Mouse (Mus musculus): Measurements from ENCODE around the gene Gm4181. TPM values are rescaled to one million over a fixed set of nuclear protein-coding genes. Genes with fewer than 3 reads are reported as not detected.
"Not testable (repeated sequence)": the region's sequence is repeated elsewhere in the genome, so short reads cannot be mapped to it uniquely, and the experiment has no call there.

Gene Gm4181
- not detected for polyA plus RNA-seq (2012; fragmentation: generic; extraction: Trizol)

GRCm38 (mm10) chr14:51635566-51635965 lies at the start of gene Gm4181:
Gene Gm4181 (minus strand): TSS chr14:51635666.
- not testable (repeated sequence) for H3K4me2 ChIP-seq (ENCODE audit: low read depth); H3K36me3 ChIP-seq (ENCODE audit: control insufficient read depth, insufficient read depth); H3K4me3 ChIP-seq; H3K79me2 ChIP-seq (ENCODE audit: control insufficient read depth, insufficient read depth); H3K27me3 ChIP-seq (ENCODE audit: control insufficient read depth, insufficient read depth, insufficient read length); H3ac ChIP-seq (ENCODE audit: control insufficient read depth, insufficient read length)

- Histone ChIP-seq H3K27me3 (ENCODE audit: control insufficient read depth, insufficient read depth, insufficient read length) (no peaks in the 10 kb centered on the region), H3ac (ENCODE audit: control insufficient read depth, insufficient read length) (no peak overlapping the region), H3K4me3 (no peak overlapping the region)
Measured at GRCm38 (mm10) chr14:51677269-51677668, 41.8 kb upstream of the Gm4181 start.

GRCm38 (mm10) chr14:51632426-51632825 lies 3.0 kb downstream of the Gm4181 start:
- H3K4me3 ChIP-seq; H3K36me3 ChIP-seq (ENCODE audit: control insufficient read depth, insufficient read depth); H3K79me2 ChIP-seq (ENCODE audit: control insufficient read depth, insufficient read depth); H3K4me2 ChIP-seq (ENCODE audit: low read depth); H3K27me3 ChIP-seq (ENCODE audit: control insufficient read depth, insufficient read depth, insufficient read length); H3ac ChIP-seq (ENCODE audit: control insufficient read depth, insufficient read length): not testable (repeated sequence)

More at GRCm38 (mm10) chr14:51677269-51677668, 41.8 kb upstream of the Gm4181 start:
- peak overlapping the region; percentile 6 for H3K4me2 ChIP-seq (ENCODE audit: low read depth)
- no peaks in the 10 kb centered on the region for H3K36me3 ChIP-seq (ENCODE audit: control insufficient read depth, insufficient read depth)
- H3K79me2 ChIP-seq (ENCODE audit: control insufficient read depth, insufficient read depth) = no peaks in the 10 kb centered on the region
- TF ChIP-seq POLR2AphosphoS2 (IDR thresholded peaks at IDR 0.05; ENCODE audit: insufficient read length, low read depth) (no peak), REST (IDR thresholded peaks at IDR 0.05; ENCODE audit: insufficient read depth, insufficient read length) (no peak), MAX (IDR thresholded peaks at IDR 0.05; ENCODE audit: low read depth) (no peak), POLR2A (IDR thresholded peaks at IDR 0.05; ENCODE audit: insufficient read length, low read depth) (no peak), MYOD1 (IDR thresholded peaks at IDR 0.05; ENCODE audit: control insufficient read depth in 1 of 3, insufficient read length in 2 of 3, low read depth in 2 of 3) (no peak), E2F4 (IDR thresholded peaks at IDR 0.05; ENCODE audit: insufficient read depth) (no peak), TCF12 (IDR thresholded peaks at IDR 0.05; ENCODE audit: insufficient read depth, poor library complexity, severe bottlenecking) (no peak), SRF (IDR thresholded peaks at IDR 0.05; ENCODE audit: control insufficient read depth, insufficient read length, low read depth) (no peak), CEBPB (IDR thresholded peaks at IDR 0.05; ENCODE audit: insufficient read depth, poor library complexity, severe bottlenecking) (no peak), TCF3 (IDR thresholded peaks at IDR 0.05; ENCODE audit: insufficient read length, low read depth) (no peak), USF1 (IDR thresholded peaks at IDR 0.05; ENCODE audit: low read depth) (no peak), MYOG (IDR thresholded peaks at IDR 0.05; ENCODE audit: control insufficient read depth in 1 of 3, insufficient read depth in 1 of 3, insufficient read length in 2 of 3, low read depth in 2 of 3) (no peak)

GRCm38 (mm10) chr14:51611210-51611609 lies 24.3 kb downstream of the Gm4181 start, which contains the start of gene Gm17078:
Gene Gm17078 (minus strand): TSS chr14:51611310.
- no peak for TF ChIP-seq CEBPB (IDR thresholded peaks at IDR 0.05; ENCODE audit: insufficient read depth, poor library complexity, severe bottlenecking)
- TF ChIP-seq MYOD1 (IDR thresholded peaks at IDR 0.05; ENCODE audit: control insufficient read depth in 1 of 3, insufficient read length in 2 of 3, low read depth in 2 of 3) = no peak
- TF ChIP-seq SRF (IDR thresholded peaks at IDR 0.05; ENCODE audit: control insufficient read depth, insufficient read length, low read depth) = no peak
- no peak for TF ChIP-seq E2F4 (IDR thresholded peaks at IDR 0.05; ENCODE audit: insufficient read depth)
- TF ChIP-seq TCF3 (IDR thresholded peaks at IDR 0.05; ENCODE audit: insufficient read length, low read depth) = no peak
- TF ChIP-seq REST (IDR thresholded peaks at IDR 0.05; ENCODE audit: insufficient read depth, insufficient read length) = no peak
- no peaks in the 10 kb centered on the region for H3K79me2 ChIP-seq (ENCODE audit: control insufficient read depth, insufficient read depth)
- no peaks in the 10 kb centered on the region for H3K36me3 ChIP-seq (ENCODE audit: control insufficient read depth, insufficient read depth)
- no peak within 1 kb of the TSS for H3ac ChIP-seq (ENCODE audit: control insufficient read depth, insufficient read length)
- no peak within 1 kb of the TSS for H3K4me3 ChIP-seq
- no peaks in the 10 kb centered on the region for H3K27me3 ChIP-seq (ENCODE audit: control insufficient read depth, insufficient read depth, insufficient read length)
- no peak within 1 kb of the TSS for H3K4me2 ChIP-seq (ENCODE audit: low read depth)

- H3K36me3 ChIP-seq (ENCODE audit: control insufficient read depth, insufficient read depth); H3K79me2 ChIP-seq (ENCODE audit: control insufficient read depth, insufficient read depth); H3K4me2 ChIP-seq (ENCODE audit: low read depth); H3K4me3 ChIP-seq; H3ac ChIP-seq (ENCODE audit: control insufficient read depth, insufficient read length); H3K27me3 ChIP-seq (ENCODE audit: control insufficient read depth, insufficient read depth, insufficient read length): not testable (repeated sequence)
Measured at GRCm38 (mm10) chr14:51592039-51592438, 43.4 kb downstream of the Gm4181 start, which contains the start of gene Gm17174. Gene Gm17174 (minus strand): TSS chr14:51592139.

Other genes with a start within 250 kb of the Gm4181 start
- gene Vmn2r88, start 224.8 kb downstream of the Gm4181 start, polyA plus RNA-seq (2012; fragmentation: generic; extraction: Trizol) = not detected
- not detected for gene Vmn2r89, start 183.8 kb downstream of the Gm4181 start, polyA plus RNA-seq (2012; fragmentation: generic; extraction: Trizol)
- gene Gm5622, start 82.9 kb downstream of the Gm4181 start, polyA plus RNA-seq (2012; fragmentation: generic; extraction: Trizol) = not detected
- not detected for gene Gm17175, start 61.6 kb downstream of the Gm4181 start, polyA plus RNA-seq (2012; fragmentation: generic; extraction: Trizol)
- not detected for gene Gm17174, start 43.5 kb downstream of the Gm4181 start, polyA plus RNA-seq (2012; fragmentation: generic; extraction: Trizol)
- gene Gm17078, start 24.4 kb downstream of the Gm4181 start, polyA plus RNA-seq (2012; fragmentation: generic; extraction: Trizol) = not detected
- gene Gm17079, start 59.8 kb upstream of the Gm4181 start, polyA plus RNA-seq (2012; fragmentation: generic; extraction: Trizol) = not detected
- not detected for gene Gm5800, start 81.5 kb upstream of the Gm4181 start, polyA plus RNA-seq (2012; fragmentation: generic; extraction: Trizol)
- not detected for gene Ang4, start 137.9 kb upstream of the Gm4181 start, polyA plus RNA-seq (2012; fragmentation: generic; extraction: Trizol)
- gene AY358078, start 164.4 kb upstream of the Gm4181 start, polyA plus RNA-seq (2012; fragmentation: generic; extraction: Trizol) = not detected
- gene Ear6, start 218.0 kb upstream of the Gm4181 start, polyA plus RNA-seq (2012; fragmentation: generic; extraction: Trizol) = not detected
- gene Mettl17, start 249.2 kb upstream of the Gm4181 start, polyA plus RNA-seq (2012; fragmentation: generic; extraction: Trizol) = 24.1 TPM

All from myocyte (in vitro differentiated cells).